Mouse (Mus musculus) gastrocnemius, postnatal 10 days (tissue): ENCODE data around the gene Lrig1. TPM values are rescaled to one million over a fixed set of nuclear protein-coding genes. Genes with fewer than 3 reads are reported as not detected.

Experiments used
- DNase-seq: peaks from one replicate; pipeline ENCODE4 v3.0.0; 2021; ENCODE audit warnings: mixed read lengths
- total RNA-seq, 2 experiments: library from RNA; stranded (reverse); gene quantifications; 2 replicates each; pipeline ENCODE4 v1.2.3; 2021

Gene Lrig1
- total RNA-seq, 2 experiments from 2014 or later: 52.1 to 54.0 TPM

DNA sequence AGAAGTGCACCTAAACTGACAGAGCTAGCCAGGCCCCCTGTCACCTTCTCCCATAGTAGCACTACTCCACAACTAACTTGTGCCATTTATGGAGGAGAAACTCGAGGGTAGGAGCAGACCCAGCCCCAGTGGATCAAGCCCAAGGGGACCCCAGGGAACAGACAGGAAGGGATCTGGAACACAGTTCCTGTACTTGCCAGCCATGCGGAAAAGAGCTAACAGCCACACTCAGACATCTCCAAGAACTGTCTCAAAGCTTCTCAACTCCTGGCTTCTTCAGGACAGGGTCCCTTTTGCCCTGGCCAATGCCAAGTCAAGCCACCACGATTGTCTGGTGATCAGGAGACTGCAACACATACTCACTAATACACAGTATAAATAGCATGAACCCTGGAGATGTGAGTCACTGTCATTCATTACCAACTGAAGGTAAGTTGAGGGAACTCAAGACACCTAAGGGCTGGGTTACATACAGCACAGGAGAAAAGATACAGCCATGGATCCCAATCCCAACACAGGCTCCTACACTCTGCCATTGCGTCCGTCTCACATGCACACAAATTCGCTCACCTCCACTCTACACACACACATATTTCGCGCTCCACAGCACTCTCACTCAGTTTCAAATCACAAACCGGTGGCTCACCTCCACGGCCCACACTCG lies 1.3 kb downstream of the Lrig1 start:
- no peak for DNase-seq

DNA sequence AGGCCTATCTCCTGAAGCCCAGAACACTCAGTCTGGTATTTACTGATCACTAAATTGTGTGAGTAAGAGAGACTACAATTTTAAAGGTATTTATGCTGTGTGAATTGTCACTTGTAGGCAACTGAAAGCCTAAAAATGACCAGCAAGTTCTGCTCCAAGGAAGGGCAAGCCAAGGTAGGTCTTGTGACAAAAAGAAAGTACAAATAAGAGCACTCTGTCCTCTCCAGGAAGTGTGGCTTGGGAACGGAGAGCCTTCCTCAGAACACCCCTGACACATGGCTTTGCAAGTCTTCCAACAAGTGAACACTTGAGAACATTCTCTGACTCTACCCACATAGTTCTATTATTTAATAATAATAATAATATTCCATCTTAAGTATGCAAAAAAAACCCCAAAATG lies 2.5 kb downstream of the Lrig1 start:
- no peak for DNase-seq

DNA sequence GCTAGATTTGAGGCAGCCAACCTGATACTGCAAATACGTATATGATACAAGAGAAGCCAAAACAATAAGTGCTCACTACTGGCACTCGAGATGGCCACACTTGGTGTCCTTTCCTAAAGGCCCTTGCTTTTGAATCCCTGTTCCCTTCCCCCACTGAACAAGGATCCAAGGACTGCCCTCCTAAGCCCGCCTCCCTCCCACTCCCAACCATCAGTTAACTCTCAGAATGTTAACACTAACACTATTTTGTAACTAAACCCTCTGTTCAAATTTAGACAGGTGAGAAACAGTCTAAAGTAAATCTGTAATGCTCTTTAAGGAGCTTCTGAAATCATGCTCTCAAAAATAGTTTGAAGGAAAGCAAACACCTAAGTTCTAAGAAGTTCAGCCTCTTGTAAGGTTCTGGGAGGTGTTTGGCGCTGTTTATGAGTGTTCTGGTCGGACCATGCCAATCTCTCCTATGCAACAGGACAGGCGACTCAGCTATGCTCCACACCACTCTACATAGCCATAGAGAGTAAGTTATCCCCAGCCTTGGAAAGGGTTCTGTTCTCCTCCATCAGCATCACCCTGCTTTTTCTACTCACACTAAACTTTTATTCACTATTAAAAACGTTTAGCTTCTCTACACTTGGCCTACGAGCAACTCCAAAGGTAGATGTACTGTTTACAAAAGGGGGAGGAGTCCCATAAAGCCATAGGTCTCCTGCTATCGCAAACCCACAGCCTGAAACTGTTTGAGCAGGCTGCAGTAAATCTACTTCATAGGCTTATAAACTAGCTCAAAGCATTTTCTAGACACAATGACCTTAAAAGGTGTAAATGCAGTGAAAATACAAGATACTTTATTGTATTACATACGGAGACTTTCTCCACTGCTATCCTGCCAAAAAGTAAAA lies 3.5 kb downstream of the Lrig1 start:
- no peak for DNase-seq

DNA sequence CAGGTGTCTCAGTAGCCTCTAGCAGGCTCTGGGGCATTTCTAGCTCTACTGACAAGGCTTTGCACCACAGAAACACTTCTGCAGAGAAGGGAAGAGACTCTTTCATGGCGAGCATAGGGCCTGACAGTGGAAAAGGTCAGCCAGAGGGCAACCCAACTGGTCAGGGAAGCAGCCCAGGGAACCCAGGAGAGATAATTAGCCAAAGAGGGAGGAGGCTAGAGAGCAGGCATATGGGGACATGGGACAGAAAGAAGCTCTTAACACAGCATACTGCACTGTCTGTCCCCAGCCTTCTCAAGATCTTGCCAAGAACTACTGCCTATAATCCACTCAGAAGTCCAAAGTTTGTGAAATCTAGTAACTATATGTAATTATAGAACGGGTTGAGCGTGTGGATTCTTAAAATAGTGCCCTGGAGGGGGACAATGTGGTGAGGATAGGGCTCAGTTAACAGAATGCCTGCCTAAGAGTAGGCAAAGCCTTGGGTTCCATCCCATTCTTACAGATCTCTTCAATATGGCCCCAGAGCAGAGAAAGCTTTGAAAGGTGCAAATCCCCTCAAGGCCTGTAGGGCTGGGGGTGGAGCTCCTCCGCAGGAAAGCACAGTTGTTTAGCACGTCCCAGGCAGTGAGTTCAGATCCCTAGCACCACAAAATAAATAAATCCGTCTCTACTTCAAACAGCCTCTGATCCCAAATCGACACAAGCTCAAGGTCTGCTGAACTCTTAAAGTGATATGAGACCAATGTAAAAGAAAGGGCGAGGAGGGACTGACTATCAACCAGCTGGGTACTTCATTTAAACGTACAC lies 4.6 kb downstream of the Lrig1 start:
- no peak for DNase-seq

DNA sequence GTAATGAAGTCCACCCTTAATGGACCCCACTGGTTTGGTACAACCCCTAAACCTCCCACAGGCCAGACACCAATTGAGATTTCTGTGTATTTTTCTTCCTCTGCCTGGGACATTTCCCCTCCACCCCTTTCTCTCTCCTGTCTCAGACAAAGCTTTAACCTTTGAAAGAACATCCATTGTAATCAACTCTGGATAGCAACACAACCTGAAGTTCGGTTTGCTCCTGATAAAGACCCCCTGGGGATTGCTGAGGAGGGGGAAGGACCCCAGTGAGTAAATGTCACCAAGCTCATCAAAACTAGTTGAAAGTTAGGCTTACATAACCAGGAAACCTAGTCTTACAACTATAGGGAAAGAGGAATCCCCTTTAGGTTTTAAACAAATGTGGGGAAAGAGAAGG lies 5.5 kb downstream of the Lrig1 start:
- no peak for DNase-seq

DNA sequence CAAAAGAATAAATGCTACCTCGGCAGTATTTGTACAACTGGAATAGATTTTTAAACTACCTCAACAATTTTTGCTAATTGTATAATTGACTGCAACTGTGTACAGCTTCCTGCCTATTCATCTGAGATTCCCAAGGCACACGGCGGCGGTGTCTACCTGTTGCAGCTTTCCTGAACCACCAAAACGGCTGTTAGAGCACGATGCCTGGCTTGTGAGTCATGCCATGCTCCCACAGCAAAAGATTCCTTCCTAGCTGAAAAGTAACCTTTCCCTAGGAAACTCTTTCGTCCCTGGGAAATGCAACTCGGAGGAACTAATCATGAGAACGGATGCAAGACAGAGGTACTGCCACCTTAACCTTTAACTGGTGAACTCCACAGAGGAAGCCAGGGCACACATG lies 6.9 kb downstream of the Lrig1 start:
- no peak for DNase-seq

DNA sequence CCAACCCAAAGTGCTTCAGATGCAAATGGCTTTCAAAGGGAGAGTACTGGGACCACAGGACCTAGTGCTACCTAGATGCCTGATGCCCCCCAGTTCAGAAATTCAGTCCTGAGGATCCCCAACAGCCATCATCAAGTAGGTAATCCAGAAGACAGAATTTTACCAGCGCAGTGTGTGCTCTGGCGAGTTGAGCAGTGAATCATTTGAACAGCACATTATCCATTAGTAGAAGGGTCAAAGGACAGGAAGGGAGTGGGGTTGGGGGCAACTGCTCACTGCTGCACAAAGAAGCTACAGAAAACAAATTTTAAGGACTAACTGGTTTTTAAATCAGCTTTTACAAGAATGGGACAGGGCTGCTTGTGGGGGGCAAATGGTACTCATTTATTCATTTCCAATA lies 8.0 kb downstream of the Lrig1 start:
- no peak for DNase-seq

DNA sequence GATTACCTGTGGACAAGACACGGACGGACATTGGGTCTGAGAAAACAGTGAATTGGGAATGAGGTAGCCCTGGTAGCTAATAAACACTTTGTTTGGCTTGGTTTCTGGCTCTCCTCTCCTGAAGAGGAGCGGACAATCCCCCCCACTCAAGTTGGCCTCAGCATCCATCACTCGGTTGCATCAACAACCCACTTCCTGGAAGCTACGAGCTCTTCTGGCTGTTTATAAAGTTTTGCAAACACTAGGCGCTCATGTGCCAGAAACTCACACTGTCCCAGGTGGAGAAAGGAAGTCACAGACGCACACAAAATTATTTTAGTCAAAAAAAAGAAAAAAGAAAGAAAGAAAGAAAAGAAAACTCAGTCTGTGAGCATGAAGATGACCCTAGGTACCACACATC lies 9.7 kb downstream of the Lrig1 start:
- no peak for DNase-seq

DNA sequence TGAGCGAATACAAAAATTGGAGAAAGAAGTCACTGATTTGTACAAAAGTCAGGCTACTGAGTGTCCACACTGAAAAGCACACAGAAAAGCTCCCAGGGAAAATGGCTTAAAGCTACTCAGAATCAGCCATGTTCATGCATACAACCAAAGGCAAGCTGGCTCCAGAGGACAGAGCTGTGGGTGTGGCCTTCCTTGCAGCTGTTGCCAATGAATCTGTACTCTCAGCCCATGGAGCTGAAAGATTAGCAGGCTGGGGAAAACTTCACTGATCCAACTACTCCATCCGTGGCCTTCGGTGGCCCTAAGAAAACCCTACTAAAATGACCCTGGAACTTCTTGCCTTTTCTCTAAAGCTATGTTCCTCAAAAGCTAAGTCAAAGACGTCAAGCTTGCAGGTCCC lies 11.2 kb downstream of the Lrig1 start:
- no peak for DNase-seq

DNA sequence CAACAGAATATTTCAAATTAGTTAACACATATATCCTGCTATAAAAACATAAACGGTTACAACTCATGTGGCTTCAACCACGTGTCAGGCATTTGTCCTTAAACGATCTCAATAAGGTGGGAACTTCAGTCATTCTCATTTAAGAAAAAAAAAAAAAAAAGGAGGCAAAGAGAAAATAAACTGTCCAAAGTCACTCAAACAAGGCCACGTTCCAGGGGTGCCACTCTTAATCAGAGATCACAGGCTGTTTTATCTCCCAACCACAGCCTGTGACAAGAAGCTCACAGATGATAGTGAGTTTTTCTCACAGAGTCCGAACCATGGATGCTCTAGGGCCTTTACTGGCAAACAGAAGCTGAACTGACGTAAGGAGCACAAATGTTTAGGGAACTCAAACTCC lies 13.9 kb downstream of the Lrig1 start:
- no peak for DNase-seq

DNA sequence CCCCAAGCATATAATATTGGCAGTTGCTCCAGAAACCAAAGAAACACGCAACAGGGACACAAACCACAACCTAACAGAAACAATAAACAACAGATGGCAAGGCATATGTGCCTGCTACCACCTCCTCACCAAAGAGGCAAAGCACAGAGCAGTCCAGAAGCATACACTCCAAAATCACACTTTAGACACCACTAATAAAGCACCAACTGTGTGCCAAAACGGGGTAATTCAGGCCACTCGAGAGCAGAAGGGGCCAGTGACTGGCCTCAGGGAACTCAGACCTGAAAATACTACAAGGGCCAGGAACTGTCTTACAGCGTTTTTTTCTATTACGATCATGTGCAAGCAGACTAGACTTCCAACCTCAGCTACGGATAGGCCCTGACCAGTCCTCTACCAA lies 14.3 kb downstream of the Lrig1 start:
- DNase-seq: no peak

DNA sequence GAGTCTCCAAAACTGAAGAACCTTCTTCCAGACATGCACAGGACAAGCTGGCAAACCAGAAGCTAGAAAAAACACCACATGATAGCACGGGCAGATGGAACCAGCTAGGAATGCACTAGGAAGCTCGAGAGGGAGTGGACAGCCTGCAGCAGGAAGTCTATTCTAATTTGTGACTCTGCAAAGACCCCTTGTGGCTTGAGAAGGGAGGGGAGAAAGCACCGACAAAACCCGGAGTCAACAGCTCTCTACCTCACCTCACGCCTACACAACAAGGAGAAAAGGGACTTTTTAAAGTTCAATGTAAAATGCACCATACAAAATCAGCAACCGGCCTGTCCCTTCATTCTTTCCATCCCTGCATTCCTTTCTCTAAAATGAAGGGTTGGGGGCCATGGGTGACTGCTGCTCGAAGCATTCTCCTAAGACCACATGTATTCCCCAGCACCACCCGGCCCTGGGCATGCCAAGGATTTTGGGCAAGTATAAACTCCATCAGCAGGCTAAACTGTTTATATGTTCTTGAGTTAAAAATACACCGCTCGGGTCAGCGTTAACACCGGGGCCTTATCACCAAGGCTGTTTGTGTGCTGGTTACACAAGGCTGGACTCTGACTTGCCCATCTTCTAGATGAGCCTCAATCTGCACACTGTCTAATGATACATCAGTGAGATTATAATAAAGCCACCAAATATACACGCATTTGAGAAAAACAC lies 15.0 kb downstream of the Lrig1 start:
- DNase-seq: no peak

DNA sequence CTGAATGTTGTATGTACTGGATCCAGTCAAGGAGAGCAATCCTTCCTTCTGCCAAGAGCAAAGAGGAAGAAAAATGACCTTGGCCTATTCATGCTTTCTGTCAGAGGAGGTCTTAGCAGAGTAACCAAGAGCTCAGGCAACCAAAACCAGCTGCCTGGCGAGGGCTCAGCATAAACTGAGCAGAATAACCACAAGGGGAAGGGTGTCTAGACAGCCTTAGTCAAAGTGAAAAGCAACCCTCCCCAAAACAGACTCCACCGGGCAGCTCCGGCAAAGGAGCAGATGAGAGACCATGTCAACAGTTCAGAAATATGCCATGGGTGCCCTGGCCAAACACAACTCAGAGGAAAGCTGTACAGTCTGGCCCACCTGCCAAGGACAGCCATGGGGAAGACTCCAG lies 16.3 kb downstream of the Lrig1 start:
- no peak for DNase-seq

DNA sequence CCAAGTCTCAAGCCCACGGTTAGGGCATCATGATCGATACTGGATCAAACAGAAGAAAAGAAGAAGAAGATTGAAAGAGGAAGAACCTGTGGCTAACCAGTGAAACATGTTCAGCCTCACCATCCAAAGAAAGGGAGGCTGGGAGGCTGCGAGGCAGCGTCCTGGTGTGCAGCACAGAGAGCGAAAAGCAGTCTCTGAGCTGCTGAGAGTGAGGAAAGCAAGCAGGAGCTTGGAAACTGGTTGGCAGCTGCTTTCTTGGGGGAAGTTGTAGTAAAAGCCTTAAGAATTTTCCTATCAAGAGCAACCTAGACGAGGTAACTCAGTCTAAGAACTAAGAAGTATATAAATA lies 17.7 kb downstream of the Lrig1 start:
- no peak for DNase-seq

DNA sequence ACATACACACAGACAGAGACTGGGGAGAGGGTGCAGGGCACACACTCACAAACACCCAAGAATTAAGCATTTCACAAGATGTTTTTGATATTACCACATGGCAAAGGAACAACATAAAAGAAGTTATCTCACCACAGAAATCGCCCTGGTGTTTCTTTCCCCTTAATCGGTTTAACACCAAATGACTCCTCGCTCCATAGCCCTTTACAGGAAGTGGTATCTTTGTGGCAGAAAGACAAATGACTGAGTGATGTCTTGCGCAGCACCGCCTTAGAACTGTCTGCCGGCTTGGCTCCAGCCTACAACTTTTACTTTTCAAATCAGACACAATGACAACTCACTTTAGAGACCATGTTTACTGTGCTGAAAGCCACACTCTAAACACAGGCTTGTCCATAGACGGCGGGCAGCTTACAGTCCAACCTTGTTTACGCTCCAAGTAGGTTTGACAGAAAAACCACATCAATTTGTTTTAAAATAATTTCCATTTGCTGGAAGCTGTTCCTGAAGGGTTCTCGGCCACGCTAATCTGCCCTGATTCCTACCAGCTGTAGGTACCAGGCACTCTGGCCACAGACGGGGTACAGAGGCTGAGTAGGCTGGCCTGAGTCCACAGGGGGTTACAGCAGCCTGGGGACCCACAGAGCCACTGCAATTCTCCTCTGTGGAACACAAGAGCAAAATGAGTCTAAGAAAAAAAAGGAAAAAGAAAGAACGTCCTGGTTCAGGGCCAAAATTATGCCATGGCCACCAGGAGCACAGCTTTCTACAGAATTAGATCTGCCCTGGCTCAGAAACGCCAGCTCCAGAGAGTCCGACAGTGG lies 18.3 kb downstream of the Lrig1 start:
- no peak for DNase-seq

DNA sequence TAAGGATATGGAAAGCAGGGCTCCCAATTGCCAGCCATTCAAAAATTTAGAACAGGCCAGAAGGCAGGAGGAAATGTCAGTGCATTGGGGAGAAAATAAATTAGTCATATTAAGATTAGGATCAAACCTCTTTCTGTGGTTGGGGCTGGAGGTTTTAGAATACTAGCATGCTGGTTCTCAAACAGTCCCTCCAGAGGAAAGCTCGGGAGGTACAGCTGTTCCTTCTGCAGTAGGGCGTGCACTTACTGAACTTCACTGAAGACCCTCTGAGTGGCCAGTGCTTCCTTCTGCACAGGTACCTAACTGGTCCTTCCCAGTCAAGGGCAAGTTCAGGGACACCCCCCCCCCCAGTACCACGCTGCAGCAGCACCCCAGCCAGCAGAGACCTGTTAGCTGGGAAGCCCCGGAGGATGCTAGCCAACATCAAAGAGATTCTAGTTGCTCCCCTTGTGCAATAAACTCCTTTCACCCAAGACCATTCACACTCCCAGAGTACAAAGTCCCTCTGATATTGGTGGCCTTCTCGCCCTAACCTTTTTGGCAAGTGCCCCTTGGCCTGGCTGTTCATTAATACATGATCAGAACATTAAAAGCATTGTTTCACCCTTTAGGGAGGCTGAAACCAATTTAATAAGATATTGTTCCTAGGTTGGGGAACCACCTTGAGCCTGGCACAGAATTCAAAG lies 19.1 kb downstream of the Lrig1 start:
- no peak for DNase-seq

DNA sequence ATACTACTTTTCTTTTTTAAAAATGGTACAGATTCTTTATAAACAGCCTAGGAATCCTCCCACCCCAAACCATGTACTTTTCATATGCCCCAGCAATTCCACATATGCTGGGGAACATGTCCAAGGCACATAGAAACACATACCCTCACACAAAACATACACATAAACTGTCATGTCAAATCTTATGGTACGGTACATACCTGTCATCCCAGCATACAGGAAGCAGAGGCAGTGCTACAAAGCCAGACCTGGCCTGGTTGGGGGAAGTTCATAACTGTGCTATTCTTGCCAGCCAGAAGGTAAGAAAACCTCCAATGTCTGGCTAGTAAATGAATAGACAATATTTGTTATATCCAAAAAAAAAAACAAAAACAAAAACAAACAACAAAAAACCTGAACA lies 20.7 kb downstream of the Lrig1 start:
- DNase-seq: no peak

DNA sequence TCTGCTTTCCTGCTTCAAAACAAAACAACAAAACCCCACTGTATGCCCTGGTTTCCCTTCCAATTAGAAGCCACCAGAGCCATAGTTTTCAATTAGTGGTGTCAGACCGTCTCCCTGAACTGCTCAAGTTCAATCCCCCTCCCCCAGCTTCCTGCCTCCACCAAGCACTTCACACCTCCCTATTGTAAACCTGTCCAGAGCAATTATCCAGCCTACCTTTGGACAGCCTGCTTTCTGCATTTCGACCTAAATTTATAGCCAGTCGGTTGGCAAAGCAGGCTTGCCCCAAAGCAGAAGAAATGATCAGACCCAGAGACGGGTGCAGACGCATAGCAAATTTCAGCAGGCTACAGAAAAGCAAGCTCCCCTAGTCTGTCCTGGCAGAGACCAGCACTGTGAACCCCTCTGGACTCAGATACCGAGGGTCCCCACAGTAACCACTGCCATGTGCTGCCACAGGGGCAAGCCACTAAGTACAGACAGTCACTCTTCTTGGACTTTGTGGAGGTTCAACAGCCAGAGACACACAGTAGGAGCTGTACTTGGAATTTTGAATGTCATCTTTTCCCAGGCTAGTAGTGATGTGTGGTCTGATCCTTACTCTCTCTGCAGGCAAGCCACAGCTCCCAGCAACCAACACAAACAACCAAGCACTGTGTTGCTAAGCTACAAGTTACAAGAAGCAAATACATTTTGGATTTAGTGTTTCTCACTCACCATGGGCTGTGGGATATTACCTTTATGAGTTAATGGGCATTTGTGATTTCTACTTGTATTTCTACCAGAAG lies 21.4 kb downstream of the Lrig1 start:
- no peak for DNase-seq

DNA sequence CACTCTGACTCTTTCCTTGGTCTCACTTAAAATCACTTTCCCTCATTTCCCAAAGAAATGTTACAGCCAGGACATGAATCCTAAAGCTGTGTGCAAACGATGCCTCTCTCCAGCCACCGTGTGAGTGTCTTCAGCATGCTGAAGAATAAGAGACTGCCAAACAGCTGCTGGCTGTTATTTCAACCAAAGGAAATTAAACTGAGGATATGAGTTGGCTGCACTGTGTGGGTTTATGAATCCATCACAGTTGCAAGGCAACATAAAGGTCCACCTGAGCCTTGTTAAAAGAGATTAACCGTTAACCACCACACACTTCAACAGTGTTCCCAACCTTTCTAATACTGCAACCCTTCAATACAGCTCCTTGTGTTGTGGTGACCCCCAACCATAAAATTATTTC lies 22.5 kb downstream of the Lrig1 start:
- DNase-seq: no peak

DNA sequence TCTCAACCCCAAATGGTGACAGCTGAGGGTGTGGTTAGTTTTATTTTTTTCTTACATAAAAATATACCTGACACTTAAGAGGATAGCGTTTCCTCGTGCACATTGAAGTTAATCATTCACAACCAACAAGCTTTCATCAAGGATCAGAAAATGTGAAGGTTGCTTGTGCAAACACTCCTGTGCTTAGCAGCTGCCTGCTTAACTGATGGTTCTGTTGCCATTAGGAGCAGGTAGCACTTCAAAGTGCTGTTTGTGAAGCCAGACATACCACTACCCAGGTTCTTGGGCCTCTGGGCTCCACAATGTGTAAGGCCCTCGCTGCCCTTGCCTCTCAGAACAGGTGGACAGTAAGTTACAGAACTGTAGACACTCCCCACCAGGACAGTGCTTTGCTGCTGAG lies 23.1 kb downstream of the Lrig1 start:
- DNase-seq: no peak
